Mouse (Mus musculus) brain, embryonic 14.5 days (tissue): Measurements from ENCODE around the gene Myo18b.

Source experiments
- CTCF ChIP-seq: fragments of 200-500 bp; IDR thresholded peaks from 2 replicates; pipeline ENCODE4 v1.5.1; 2012; ENCODE audit warnings: inconsistent platforms, mild to moderate bottlenecking, moderate library complexity, borderline replicate concordance; ENCODE audit not compliant: insufficient read depth, insufficient read length; ENCODE audit errors: extremely low read depth
- POLR2A ChIP-seq: fragments of 200-500 bp; IDR thresholded peaks from 2 replicates; pipeline ENCODE4 v1.6.1; 2012; ENCODE audit warnings: mild to moderate bottlenecking, inconsistent platforms, borderline replicate concordance; ENCODE audit not compliant: poor library complexity, insufficient read depth, insufficient read length, severe bottlenecking; ENCODE audit errors: extremely low read depth

- no peak for TF ChIP-seq CTCF
- TF ChIP-seq POLR2A: no peak
Observed at GRCm38 (mm10) chr5:112932878-112933567, 36.9 kb upstream of the Myo18b start.
